Mouse (Mus musculus) cerebellum, adult 9-11 months (tissue): Measurements from ENCODE around the gene Rabep1.
A peak's percentile ranks its signal among the peaks of the same experiment; 100 is the strongest.

Source experiments
- DNase-seq: peaks from one replicate; pipeline ENCODE4 v3.0.0; 2022

The Rabep1 gene

GRCm38 (mm10) chr11:70980232-70980631, 135.7 kb downstream of the Rabep1 start:
- no peak for DNase-seq

- no peak for DNase-seq
These were observed 136.4 kb downstream of the Rabep1 start for GRCm38 (mm10) chr11:70980751-70981510.

GRCm38 (mm10) chr11:70982030-70982429, 137.5 kb downstream of the Rabep1 start:
- no peak for DNase-seq

GRCm38 (mm10) chr11:70982557-70983228, 138.1 kb downstream of the Rabep1 start, which contains the start of gene C1qbp:
Gene C1qbp, minus strand, starts transcription at chr11:70983026.
- peak; percentile 92 for DNase-seq
